Mouse (Mus musculus) lung, postnatal 10 days (tissue): ENCODE measurements around the gene Gpr137b.
"Not testable (repeated sequence)": the region's sequence is repeated elsewhere in the genome, so short reads cannot be mapped to it uniquely, and the experiment has no call there.

Experiments used
- DNase-seq: peaks from one replicate; pipeline ENCODE4 v3.0.0; 2021

Gpr137b gene

GRCm38 (mm10) chr13:13393228-13394095, at the start of gene Gpr137b:
Gpr137b (minus strand) TSS chr13:13394014.
- DNase-seq, result peak; percentile 54

DNA sequence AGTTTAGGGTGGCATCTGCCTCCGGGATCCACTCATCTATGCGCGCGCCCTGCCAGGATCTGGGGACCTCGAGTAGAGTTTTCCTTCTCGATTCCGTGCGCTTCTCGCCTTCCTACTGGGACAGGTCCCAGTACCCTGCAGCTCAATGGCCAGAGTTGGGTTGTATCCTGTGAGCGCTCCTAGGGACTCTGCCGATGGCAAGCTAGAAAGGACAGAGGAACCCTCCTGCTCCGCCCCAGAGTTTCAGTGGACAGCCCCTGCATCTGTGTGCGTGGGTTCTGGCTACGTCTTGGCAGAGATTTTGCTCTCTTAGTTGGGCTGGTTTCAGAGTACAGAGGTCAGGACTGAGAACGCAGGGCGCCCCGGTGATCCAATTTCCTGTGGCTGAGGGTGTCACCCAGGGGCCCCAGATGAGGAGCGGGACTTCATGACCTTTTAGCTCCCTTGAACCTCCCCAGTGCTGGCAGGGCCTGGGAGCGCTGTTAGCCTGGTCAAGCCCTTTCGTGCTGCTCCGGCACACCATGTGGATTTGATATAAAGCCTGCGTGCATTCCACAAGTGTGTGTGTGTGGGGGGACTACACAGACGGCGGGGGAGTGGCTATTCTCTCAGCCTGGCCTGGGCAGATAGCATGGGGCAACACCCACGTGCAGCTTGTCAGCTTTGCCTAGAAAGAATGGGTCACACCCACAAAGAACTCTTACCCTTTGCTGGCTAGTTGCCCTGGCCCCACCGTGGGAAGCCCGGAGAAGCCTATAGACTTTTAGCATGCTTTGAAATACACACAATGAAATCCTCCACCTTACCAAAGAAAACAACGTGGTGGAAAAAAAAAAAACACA, 44.5 kb upstream of the Gpr137b start:
- peak; percentile 25 for DNase-seq

DNA sequence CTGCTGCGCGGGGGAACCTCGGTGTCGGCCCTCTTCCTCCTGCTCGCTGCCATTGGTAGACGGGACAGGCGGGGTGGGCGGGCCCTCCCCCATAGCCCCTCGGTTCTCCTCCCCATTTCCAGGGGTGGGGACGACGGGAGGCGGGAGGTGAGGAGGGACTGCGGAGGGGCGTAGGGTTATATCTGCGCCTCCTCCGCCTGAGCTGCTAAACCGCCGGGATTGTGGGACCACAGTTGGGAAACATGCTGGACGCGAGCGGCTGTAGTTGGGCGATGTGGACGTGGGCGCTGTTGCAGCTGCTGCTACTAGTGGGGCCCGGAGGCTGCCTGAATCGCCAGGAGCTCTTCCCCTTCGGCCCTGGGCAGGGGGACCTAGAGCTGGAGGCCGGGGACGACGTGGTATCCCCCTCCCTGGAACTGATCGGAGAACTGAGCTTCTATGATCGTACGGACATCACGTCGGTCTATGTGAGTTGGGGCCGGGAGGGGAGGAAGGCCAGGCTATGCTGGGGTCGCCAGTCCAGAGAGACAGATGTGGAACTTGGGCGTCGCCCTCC, 43.7 kb upstream of the Gpr137b start, which contains the start of gene Nid1:
TSS of gene Nid1 (plus strand) at position 92 of the 556 bp plus-strand sequence.
- DNase-seq, result peak; percentile 48

DNA sequence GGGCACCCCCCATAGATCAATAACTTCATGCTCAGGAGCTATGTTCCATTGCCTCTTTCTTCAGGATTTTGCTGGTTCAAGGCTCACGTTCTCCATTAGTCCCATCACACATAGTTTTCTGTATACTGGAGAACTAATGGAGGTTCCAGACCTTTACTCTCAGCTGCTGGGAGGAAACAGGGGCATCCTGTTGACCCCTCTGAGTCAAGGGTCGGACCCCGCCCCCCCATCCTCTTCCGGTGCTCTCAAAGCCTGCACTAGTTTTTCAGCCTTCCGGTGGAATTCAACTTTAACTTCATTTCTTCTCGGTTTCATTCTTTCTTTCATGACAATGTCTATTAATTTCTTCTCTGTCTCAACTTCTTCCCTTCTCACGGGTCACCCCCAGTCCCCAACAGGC, 42.3 kb upstream of the Gpr137b start:
- DNase-seq, result peak; percentile 47

GRCm38 (mm10) chr13:13423301-13423700, 29.5 kb upstream of the Gpr137b start:
- DNase-seq, result not testable (repeated sequence)

DNA sequence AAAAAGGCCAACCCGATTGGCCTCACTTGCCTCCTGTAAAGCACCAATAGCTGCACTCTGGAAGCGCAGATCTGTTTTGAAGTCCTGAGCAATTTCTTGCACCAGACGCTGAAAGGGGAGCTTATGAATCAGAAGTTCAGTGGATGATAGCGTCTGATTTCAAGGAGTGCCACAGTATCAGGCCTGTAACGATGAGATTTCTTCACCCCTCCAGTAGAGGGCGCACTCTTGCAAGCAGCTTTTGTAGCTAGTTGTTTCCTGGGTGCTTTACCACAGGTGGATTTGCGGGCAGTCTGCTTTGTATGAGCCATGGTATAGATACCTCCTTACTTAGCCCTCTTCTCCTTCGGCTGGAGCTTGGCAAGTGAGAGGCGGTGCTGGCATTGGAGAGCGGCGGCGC, 25.0 kb upstream of the Gpr137b start:
- DNase-seq, result not testable (repeated sequence)

GRCm38 (mm10) chr13:13416007-13416337, 22.2 kb upstream of the Gpr137b start:
- not testable (repeated sequence) for DNase-seq

- peak; percentile 68 for DNase-seq
Measured at GRCm38 (mm10) chr13:13415120-13416006, 21.5 kb upstream of the Gpr137b start.

DNA sequence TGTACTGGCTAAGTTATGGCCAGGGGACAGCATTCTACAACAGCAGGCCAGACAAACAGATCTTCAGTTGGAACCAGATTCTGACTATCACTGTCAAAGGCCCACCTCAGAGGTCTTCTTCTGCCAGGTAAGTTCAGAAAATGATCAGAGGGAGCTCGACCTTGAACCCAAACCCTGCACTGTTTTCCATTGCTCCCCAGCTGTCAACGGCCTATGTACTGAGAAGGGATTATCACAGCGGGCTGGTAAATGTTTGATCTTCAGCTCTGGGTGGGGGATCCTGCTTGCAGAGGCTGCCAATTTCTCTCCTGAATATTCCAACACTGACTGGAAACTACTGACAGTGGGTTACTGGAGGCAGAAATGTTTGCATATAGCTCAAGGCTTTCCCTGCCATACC, 20.4 kb upstream of the Gpr137b start:
- no peak for DNase-seq

- DNase-seq, result not testable (repeated sequence)
Measured at GRCm38 (mm10) chr13:13405511-13405910, 11.7 kb upstream of the Gpr137b start.

GRCm38 (mm10) chr13:13404517-13405155, 10.8 kb upstream of the Gpr137b start:
- not testable (repeated sequence) for DNase-seq

- not testable (repeated sequence) for DNase-seq
Measured at GRCm38 (mm10) chr13:13403839-13404238, 10.0 kb upstream of the Gpr137b start.

DNA sequence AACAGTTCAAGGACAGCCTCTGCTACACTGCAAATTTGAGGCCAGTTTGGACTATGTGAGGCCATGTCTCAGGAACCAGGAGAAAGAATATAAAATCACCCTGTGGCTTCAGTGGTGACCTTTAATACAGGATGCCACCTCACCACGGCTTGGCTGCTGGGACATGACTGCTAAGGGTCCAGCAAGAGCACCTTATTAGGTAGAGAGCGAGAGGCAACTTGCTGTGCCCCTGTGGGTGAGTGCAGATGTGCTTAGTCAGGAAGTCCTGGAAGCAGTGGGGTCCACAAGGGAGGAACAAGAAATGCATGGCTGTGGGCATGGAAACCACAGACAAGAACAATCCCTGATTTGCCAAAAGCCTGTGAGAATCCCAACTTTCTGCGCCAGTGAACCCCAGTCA, 9.6 kb upstream of the Gpr137b start:
- not testable (repeated sequence) for DNase-seq

DNA sequence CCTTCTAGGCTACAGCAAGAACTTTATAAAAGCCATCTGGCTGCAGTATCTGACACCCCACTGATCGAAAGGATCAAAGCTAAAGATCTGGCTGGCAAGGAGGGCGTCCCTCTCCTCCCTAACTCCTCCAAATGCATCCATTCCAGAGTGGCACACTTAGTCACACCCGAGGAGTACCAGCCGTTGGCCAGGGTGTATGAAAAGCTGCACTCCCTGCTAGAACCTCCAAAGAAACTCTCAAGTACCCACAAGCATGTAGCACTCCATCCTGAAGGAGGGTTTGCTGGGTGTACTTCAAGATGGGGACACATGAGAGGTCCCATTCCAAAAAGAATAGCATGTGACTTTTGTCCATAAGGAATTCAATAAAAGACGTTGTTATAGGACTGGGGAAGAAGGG, 9.0 kb upstream of the Gpr137b start:
- not testable (repeated sequence) for DNase-seq

DNA sequence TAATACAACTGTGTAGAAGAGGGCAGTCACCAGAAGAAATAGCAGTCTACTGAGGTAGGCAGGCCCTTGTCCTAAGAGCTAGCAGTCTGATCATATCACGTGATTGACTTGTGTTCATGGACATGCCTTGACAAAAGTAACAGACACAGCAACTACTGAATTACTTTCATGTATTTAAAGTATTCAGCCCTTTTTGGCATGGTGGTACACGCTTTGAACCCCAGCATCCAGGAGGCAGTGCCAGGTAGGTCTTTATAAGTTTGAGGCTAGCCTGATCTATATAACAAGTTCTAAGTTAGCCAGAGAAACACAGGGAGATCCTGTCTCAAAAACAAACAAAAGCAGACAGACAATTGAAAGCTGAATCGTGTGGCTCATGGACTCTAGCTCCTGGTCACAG, 7.0 kb upstream of the Gpr137b start:
- not testable (repeated sequence) for DNase-seq

DNA sequence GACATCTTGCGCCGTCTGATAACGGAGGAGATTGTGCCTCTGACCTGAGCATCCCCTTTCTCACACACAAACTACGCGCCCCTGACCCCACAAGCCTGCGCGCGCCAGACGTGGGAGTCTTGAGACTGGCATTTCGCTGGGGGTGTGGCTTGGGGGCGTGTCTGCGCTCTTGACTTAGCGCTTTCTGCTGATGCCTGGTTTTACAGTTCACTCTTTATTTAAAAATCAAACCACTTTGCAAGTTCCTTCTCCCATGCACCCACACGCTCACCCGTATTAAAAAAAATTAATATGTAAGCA, 232 bp upstream of the Gpr137b start:
- peak; percentile 21 for DNase-seq

GRCm38 (mm10) chr13:13378168-13378859, 15.5 kb downstream of the Gpr137b start:
- DNase-seq, result not testable (repeated sequence)

GRCm38 (mm10) chr13:13377180-13377579, 16.6 kb downstream of the Gpr137b start:
- no peak for DNase-seq

DNA sequence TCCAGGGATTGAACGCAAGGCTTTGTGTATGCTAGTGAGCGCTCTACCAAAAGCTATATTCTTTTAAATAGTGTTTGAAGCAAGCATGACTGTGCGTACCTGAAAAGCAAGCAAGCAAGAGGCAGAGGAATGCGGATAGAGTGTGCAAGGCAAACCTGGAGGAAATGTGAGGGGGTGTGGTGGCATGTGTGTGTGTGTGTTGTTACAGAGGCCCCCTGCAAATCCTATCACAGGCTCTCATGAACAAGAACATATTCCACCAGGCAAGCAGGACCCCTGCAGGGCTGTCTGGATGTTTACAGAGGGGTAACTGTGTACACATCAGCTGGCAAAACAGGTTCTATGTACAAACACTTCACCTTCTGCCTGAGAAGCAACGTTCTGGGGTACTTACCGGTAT, 19.8 kb downstream of the Gpr137b start:
- peak; percentile 18 for DNase-seq

GRCm38 (mm10) chr13:13371436-13371835, 22.4 kb downstream of the Gpr137b start:
- DNase-seq, result not testable (repeated sequence)

- not testable (repeated sequence) for DNase-seq
Measured at GRCm38 (mm10) chr13:13366371-13366770, 27.4 kb downstream of the Gpr137b start.
